Mouse (Mus musculus) forelimb bud, embryonic 11.5 days (tissue): ENCODE data around the gene Lars2.

Experiments
- DNase-seq: peaks from one replicate; pipeline ENCODE4 v3.0.0-alpha.2; 2012; ENCODE audit warnings: low read depth, low spot score

Lars2 gene

DNA sequence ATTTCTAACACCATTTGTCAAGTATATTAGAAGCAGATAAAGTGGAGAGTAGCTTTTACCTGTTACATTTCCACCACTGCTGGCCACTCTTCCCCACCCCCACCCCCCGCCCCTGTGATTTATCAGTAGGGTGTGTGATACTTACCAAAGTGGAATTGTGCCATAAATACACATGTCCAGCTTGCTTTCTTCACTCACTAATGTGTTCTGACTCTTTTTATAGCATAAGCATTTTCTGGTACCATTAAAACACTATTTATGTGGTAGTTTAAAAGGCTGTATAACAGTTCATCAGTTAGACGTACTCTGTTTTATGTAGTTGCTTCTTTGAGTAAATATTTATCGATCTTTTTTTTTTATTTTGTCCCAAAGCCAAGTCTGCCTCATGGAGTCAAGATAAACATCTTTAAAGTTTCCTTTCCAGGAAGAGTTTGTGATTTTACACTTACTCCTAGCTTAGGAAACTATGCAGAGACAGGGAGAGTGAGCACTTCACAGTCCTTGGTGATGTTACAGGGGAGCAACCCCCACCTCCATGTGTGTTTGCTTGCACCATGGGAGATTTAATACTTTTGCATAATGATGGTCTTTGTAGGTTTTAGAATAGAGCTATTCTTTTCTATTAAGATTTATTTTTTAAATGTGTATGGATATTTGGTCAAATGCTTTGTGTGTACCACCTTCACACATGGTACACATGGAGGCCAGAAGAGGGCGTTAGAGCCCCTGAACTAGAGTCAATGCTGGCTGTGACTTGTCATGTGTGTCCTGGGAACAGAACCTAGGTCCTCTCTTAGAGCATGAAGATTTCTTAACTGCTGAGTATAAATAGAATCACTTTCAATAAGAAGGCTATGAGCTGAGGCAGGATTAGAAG lies 139.8 kb downstream of the Lars2 start:
- DNase-seq: no peak

GRCm38 (mm10) chr9:123507380-123507779 lies 140.7 kb downstream of the Lars2 start:
- no peak for DNase-seq

- no peak for DNase-seq
Measured at GRCm38 (mm10) chr9:123508986-123509385, 142.3 kb downstream of the Lars2 start.

DNA sequence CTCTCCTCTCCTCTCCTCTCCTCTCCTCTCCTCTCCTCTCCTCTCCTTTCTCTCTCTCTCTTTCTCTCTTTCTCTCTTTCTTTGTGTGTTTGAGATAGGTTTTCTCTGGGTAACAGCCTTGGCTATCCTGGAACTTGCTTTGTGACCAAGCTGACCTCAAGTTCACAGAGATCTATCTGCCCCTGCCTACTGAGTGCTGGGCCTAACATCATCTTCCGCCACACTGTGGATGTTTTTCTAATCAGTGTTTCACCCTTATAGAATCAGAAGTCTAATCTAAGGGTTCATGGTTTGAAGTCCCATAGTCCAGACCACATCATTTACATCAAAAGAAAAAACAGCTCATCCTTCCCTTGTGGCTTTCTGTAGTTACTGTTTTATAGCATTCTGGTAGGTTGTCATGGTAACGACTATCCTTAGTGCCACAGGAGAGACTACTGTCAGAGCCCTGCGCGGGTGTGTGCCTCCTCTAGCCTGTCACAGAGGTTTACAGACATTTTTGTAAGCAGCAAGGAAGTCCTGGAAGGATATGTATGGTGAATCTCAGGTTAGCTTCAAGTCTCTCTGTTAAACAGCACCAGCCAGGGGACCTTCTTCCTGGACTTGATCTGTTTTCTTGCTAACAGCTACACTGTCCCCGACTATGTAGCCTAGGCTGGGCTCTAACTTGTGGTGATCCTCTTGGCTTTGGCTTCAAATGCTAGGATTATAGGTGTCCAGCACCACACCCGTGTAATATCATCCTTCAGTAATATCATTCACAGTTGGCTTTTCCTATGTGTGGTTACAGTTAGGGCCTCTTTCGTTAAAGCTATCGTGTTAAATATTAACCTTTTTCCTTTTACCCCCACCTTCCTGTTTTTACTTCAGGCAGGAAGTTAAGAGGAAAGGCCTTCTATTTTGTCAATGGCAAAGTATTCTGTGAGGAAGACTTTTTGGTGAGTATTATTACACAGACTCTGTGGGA lies 143.2 kb downstream of the Lars2 start:
- DNase-seq: no peak

DNA sequence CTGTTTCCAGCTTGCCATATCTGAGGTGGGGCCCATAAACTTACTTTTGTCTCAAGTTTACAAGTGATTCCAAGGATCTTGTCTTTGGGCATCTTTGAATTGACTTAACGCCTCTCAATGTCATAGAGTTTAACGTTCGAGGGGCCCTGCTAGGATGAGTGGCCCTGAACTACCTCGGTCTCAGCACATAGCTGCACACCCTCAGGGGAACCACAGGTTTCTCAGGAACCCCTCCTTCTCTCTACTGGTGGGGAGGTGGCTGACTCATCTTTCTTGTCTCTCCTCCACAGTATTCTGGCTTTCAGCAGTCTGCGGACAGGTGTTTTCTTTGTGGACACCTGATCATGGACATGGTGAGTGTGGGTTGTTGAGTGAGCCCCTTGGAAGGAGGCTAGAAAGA lies 144.2 kb downstream of the Lars2 start:
- no peak for DNase-seq
